Mouse (Mus musculus) ES-E14 (cell line): Measurements from ENCODE around the gene Klk13.

Experiments
- CHD2 ChIP-seq: IDR thresholded peaks from 2 replicates; pipeline ENCODE4 v1.6.1; 2014; ENCODE audit warnings: mild to moderate bottlenecking, low read depth, low read length, inconsistent platforms
- ZC3H11A ChIP-seq: IDR thresholded peaks from 2 replicates; pipeline ENCODE4 v1.6.1; 2012; ENCODE audit warnings: low read depth, mild to moderate bottlenecking, inconsistent platforms, low read length, borderline replicate concordance

DNA sequence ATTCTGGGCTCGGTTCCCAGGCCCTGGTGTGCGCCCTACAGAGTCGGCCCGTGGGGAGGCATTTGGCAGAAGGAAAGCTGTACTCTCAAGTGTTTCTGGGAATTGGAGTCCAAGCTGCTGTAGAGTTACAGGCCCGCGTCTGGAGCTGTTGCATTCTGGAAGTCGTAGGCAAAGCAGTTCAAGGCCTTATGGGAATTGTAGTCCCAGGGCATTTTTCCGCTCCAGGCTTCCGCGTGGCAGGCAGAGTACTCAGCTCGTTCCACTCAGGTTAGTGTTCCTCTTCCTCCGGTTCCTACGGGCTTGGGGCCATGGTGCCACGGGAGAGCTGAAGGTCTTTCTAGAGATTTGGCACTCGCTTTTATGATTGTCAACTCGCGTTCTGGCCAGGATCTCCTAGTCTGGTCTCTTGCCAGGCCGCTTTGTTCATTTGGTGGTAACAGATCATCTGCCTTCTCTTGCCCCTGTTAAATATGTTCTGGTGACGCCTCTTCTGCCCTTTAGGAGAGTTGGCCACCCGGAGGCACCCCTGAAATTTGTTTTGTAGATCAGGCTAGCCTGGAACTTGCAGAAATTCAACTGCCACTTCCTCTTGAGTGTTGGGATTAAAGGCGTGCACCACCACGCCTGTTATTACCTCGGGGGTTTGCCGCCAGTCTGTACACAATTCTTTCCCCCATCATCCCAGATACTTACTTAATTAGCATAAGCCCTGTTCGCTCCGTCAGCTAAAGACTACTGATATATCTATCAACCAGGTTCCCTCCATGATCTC, 40.4 kb upstream of the Klk13 start, which contains the start of gene Ctu1:
- TF ChIP-seq ZC3H11A (no peak), CHD2 (no peak)
